Mouse (Mus musculus) olfactory bulb, adult 2 months (tissue): ENCODE data around the gene Hsd17b12. TPM values are rescaled to one million over a fixed set of nuclear protein-coding genes. Genes with fewer than 3 reads are reported as not detected.

Source experiments
- H3K27ac ChIP-seq: fragments of 200-500 bp; 2 replicates; pipeline ENCODE4 v1.5.1; 2012; ENCODE audit warnings: low read depth, low read length; ENCODE audit not compliant: insufficient read depth
- H3K4me1 ChIP-seq: fragments of 200-500 bp; 2 replicates; pipeline ENCODE4 v1.6.1; 2012; ENCODE audit warnings: low read length; ENCODE audit not compliant: control insufficient read depth, insufficient read depth
- H3K4me3 ChIP-seq: fragments of 200-500 bp; 2 replicates; pipeline ENCODE4 v1.5.1; 2012; ENCODE audit warnings: mild to moderate bottlenecking, low read depth, low read length, moderate library complexity; ENCODE audit not compliant: insufficient read depth
- CTCF ChIP-seq: fragments of 200-500 bp; IDR thresholded peaks from 2 replicates; pipeline ENCODE4 v1.5.1; 2012; ENCODE audit warnings: low read depth, mild to moderate bottlenecking, low read length, moderate library complexity; ENCODE audit not compliant: insufficient read depth
- POLR2A ChIP-seq: fragments of 200-500 bp; IDR thresholded peaks from 2 replicates; pipeline ENCODE4 v1.6.1; 2012; ENCODE audit warnings: mild to moderate bottlenecking, low read depth, low read length, moderate library complexity; ENCODE audit not compliant: insufficient read depth
- WGBS: fragments of 180-500 bp; shearing (Covaris S2); methylation state at CpG from one replicate; pipeline ENCODE4 v1.1.7; 2018; 5-methylcytosine and 5-hydroxymethylcytosine counted together
- polyA plus RNA-seq: library from polyadenylated mRNA; stranded (reverse); fragments of >200 nt; gene quantifications from 2 replicates; pipeline ENCODE4 v1.2.4, GENCODE M21; 2012; ENCODE audit warnings: low replicate concordance; ENCODE audit not compliant: missing spikeins, insufficient read depth, insufficient read length

Hsd17b12 gene
- polyA plus RNA-seq, result not detected in 2 replicates

GRCm38 (mm10) chr2:94157592-94158519, at the start of gene Hsd17b12:
Gene Hsd17b12, minus strand, starts transcription at chr2:94157964.
- no peak for TF ChIP-seq CTCF
- TF ChIP-seq POLR2A, result no peak
- H3K27ac ChIP-seq, result 0 out of 2 replicates have a peak within 1 kb of the TSS, but pooled peaks have one; percentile 17
- H3K4me3 ChIP-seq, result peak within 1 kb of the TSS; percentile 64
- no peaks in the 10 kb centered on the region for H3K4me1 ChIP-seq
- under 1% methylated on average over 69 of the region's 69 CpGs for WGBS

GRCm38 (mm10) chr2:94184906-94185305, 27.1 kb upstream of the Hsd17b12 start:
- Histone ChIP-seq H3K4me1 (no peaks in the 10 kb centered on the region), H3K4me3 (no peak overlapping the region), H3K27ac (no peak overlapping the region)
- WGBS, result 81% methylated on average over 2 of the region's 2 CpGs
- TF ChIP-seq CTCF, result no peak

GRCm38 (mm10) chr2:94184142-94184541, 26.4 kb upstream of the Hsd17b12 start:
- Histone ChIP-seq H3K4me3 (no peak overlapping the region), H3K27ac (no peak overlapping the region), H3K4me1 (no peaks in the 10 kb centered on the region)
- 24% methylated on average over 6 of the region's 6 CpGs for whole genome bisulfite sequencing
- no peak for TF ChIP-seq POLR2A

- H3K4me1 ChIP-seq, result no peaks in the 10 kb centered on the region
- TF ChIP-seq POLR2A (no peak), CTCF (no peak)
- WGBS, result 0% methylated on average over 3 of the region's 3 CpGs
- no peak overlapping the region for H3K4me3 ChIP-seq
- H3K27ac ChIP-seq, result no peak overlapping the region
Measured at GRCm38 (mm10) chr2:94179030-94179407, 21.3 kb upstream of the Hsd17b12 start.

GRCm38 (mm10) chr2:94178321-94179029, 20.7 kb upstream of the Hsd17b12 start:
- Histone ChIP-seq H3K27ac (no peak overlapping the region), H3K4me1 (no peaks in the 10 kb centered on the region), H3K4me3 (peak overlapping the region; percentile 80)
- under 1% methylated on average over 22 of the region's 22 CpGs for WGBS
- no peak for TF ChIP-seq CTCF
- TF ChIP-seq POLR2A, result 0 out of 2 replicates have a peak, but pooled peaks have one; percentile 25

- TF ChIP-seq CTCF, result no peak
- no peak for TF ChIP-seq POLR2A
- Histone ChIP-seq H3K4me3 (no peak overlapping the region), H3K27ac (no peak overlapping the region), H3K4me1 (no peaks in the 10 kb centered on the region)
- 81% methylated on average over 6 of the region's 6 CpGs for WGBS
Measured at GRCm38 (mm10) chr2:94177294-94177693, 19.5 kb upstream of the Hsd17b12 start.

GRCm38 (mm10) chr2:94176381-94176780, 18.6 kb upstream of the Hsd17b12 start:
- Histone ChIP-seq H3K4me1 (no peaks in the 10 kb centered on the region), H3K4me3 (no peak overlapping the region), H3K27ac (no peak overlapping the region)
- TF ChIP-seq POLR2A (no peak), CTCF (no peak)
- 83% methylated on average over 3 of the region's 3 CpGs for WGBS

- H3K4me3 ChIP-seq, result no peak overlapping the region
- TF ChIP-seq POLR2A, result no peak
- no peak for TF ChIP-seq CTCF
- H3K4me1 ChIP-seq, result no peaks in the 10 kb centered on the region
- 92% methylated on average over 13 of the region's 13 CpGs for WGBS
- H3K27ac ChIP-seq, result no peak overlapping the region
Measured at GRCm38 (mm10) chr2:94173549-94173948, 15.8 kb upstream of the Hsd17b12 start.

GRCm38 (mm10) chr2:94163207-94163606, 5.4 kb upstream of the Hsd17b12 start:
- Histone ChIP-seq H3K4me1 (no peaks in the 10 kb centered on the region), H3K4me3 (no peak overlapping the region), H3K27ac (no peak overlapping the region)
- TF ChIP-seq CTCF (no peak), POLR2A (no peak)
- 50% methylated on average over 2 of the region's 2 CpGs for WGBS
